Mouse (Mus musculus) MEL (cell line): Measurements from ENCODE around the gene Inpp5b. TPM values are rescaled to one million over a fixed set of nuclear protein-coding genes. Genes with fewer than 3 reads are reported as not detected.

Experiments used
- DNase-seq: peaks from one replicate; pipeline ENCODE4 v3.0.0; 2011; ENCODE audit warnings: low read depth, low spot score
- H3K27ac ChIP-seq: 2 replicates; pipeline ENCODE4 v1.5.1; 2012; ENCODE audit warnings: low read depth, mild to moderate bottlenecking, control low read depth, low read length, moderate library complexity; ENCODE audit not compliant: control insufficient read depth
- H3K27me3 ChIP-seq, 2 experiments: fragments of 150-350 bp in 1 of 2; sonication (generic) in 1 of 2; 2 replicates each; pipeline ENCODE4 v1.6.1; 2012; ENCODE audit warnings: low read length in 2 of 2, mild to moderate bottlenecking in 2 of 2, improper control_type of control experiment in 1 of 2, moderate library complexity in 1 of 2; ENCODE audit not compliant: insufficient read depth in 2 of 2, control insufficient read depth in 1 of 2
- H3K36me3 ChIP-seq, 2 experiments: 2 replicates each; pipeline ENCODE4 v1.6.1; 2012 to 2014; ENCODE audit warnings: low read length in 2 of 2, improper control_type of control experiment in 1 of 2, inconsistent platforms in 1 of 2, mild to moderate bottlenecking in 1 of 2; ENCODE audit not compliant: insufficient read depth in 2 of 2, control insufficient read depth in 1 of 2
- H3K4me1 ChIP-seq, 2 experiments: fragments of 150-350 bp in 1 of 2; sonication (generic) in 1 of 2; 2 replicates each; pipeline ENCODE4 v1.6.1; 2012; ENCODE audit warnings: low read length in 2 of 2, improper control_type of control experiment in 1 of 2, mild to moderate bottlenecking in 1 of 2; ENCODE audit not compliant: insufficient read depth in 2 of 2, control insufficient read depth in 1 of 2
- H3K4me3 ChIP-seq, 2 experiments: fragments of 150-350 bp in 1 of 2; sonication (generic) in 1 of 2; 2 replicates each; pipeline ENCODE4 v1.5.1; 2012; ENCODE audit warnings: low read depth in 2 of 2, low read length in 2 of 2, mild to moderate bottlenecking in 2 of 2, moderate library complexity in 2 of 2, control low read depth in 1 of 2, improper control_type of control experiment in 1 of 2; ENCODE audit not compliant: control insufficient read depth in 1 of 2, insufficient read depth in 1 of 2
- H3K79me2 ChIP-seq: 2 replicates; pipeline ENCODE4 v1.6.1; 2012; ENCODE audit warnings: mild to moderate bottlenecking, low read length, moderate library complexity; ENCODE audit not compliant: control insufficient read depth, poor library complexity, insufficient read depth
- H3K9ac ChIP-seq: 2 replicates; pipeline ENCODE4 v1.6.1; 2012; ENCODE audit warnings: low read depth, mild to moderate bottlenecking, control low read depth, low read length, moderate library complexity; ENCODE audit not compliant: control insufficient read depth, poor library complexity, severe bottlenecking
- H3K9me3 ChIP-seq: fragments of 150-350 bp; sonication (generic); replicated peaks from 2 replicates; pipeline ENCODE4 v1.6.1; 2012; ENCODE audit warnings: mild to moderate bottlenecking, low read length, improper control_type of control experiment, moderate library complexity; ENCODE audit not compliant: insufficient read depth
- BHLHE40 ChIP-seq: IDR thresholded peaks from 2 replicates; pipeline ENCODE4 v1.6.1; 2012; ENCODE audit warnings: low read depth, mild to moderate bottlenecking, inconsistent platforms, low read length, improper control_type of control experiment, borderline replicate concordance
- CHD1 ChIP-seq: IDR thresholded peaks from 2 replicates; pipeline ENCODE4 v1.6.1; 2012; ENCODE audit warnings: low read depth, mild to moderate bottlenecking, inconsistent platforms, low read length, improper control_type of control experiment
- CHD2 ChIP-seq: IDR thresholded peaks from 2 replicates; pipeline ENCODE4 v1.6.1; 2011; ENCODE audit warnings: low read length, improper control_type of control experiment
- E2F4 ChIP-seq: IDR thresholded peaks from 2 replicates; pipeline ENCODE4 v1.6.1; 2011; ENCODE audit warnings: low read depth, low read length, improper control_type of control experiment, borderline replicate concordance
- ELF1 ChIP-seq: IDR thresholded peaks from 2 replicates; pipeline ENCODE4 v1.6.1; 2014; ENCODE audit warnings: low read depth, mild to moderate bottlenecking, inconsistent platforms, low read length, improper control_type of control experiment, moderate library complexity
- EP300 ChIP-seq, 2 experiments: IDR thresholded peaks; 2 replicates each; pipeline ENCODE4 v1.6.1; 2011; ENCODE audit warnings: improper control_type of control experiment in 2 of 2, low read length in 2 of 2, low read depth in 1 of 2, mild to moderate bottlenecking in 1 of 2
- ETS1 ChIP-seq: IDR thresholded peaks from 2 replicates; pipeline ENCODE4 v1.6.1; 2012; ENCODE audit warnings: low read depth, mild to moderate bottlenecking, inconsistent platforms, low read length, improper control_type of control experiment, moderate library complexity
- GABPA ChIP-seq: IDR thresholded peaks from 2 replicates; pipeline ENCODE4 v1.6.1; 2012; ENCODE audit warnings: low read depth, mild to moderate bottlenecking, inconsistent platforms, low read length, improper control_type of control experiment, moderate library complexity
- GATA1 ChIP-seq: IDR thresholded peaks from 2 replicates; pipeline ENCODE4 v1.6.1; 2011; ENCODE audit warnings: low read depth, low read length, improper control_type of control experiment
- HCFC1 ChIP-seq: IDR thresholded peaks from 2 replicates; pipeline ENCODE4 v1.6.1; 2012; ENCODE audit warnings: low read depth, mild to moderate bottlenecking, inconsistent platforms, low read length, improper control_type of control experiment, moderate library complexity
- JUND ChIP-seq: IDR thresholded peaks from 2 replicates; pipeline ENCODE4 v1.6.1; 2011; ENCODE audit warnings: low read depth, mild to moderate bottlenecking, improper control_type of control experiment, low read length
- KAT2A ChIP-seq: conservative IDR thresholded peaks from 2 replicates; pipeline ENCODE4 v1.6.1; 2012; ENCODE audit warnings: low read depth, low read length, improper control_type of control experiment, inconsistent platforms
- MAX ChIP-seq: IDR thresholded peaks from 2 replicates; pipeline ENCODE4 v1.6.1; 2011; ENCODE audit warnings: low read length, improper control_type of control experiment
- MAZ ChIP-seq: IDR thresholded peaks from 2 replicates; pipeline ENCODE4 v1.6.1; 2012; ENCODE audit warnings: low read depth, mild to moderate bottlenecking, inconsistent platforms, low read length, improper control_type of control experiment
- MXI1 ChIP-seq: IDR thresholded peaks from 2 replicates; pipeline ENCODE4 v1.6.1; 2011; ENCODE audit warnings: mild to moderate bottlenecking, low read depth, low read length, improper control_type of control experiment
- MYB ChIP-seq: IDR thresholded peaks from 2 replicates; pipeline ENCODE4 v1.6.1; 2011; ENCODE audit warnings: mild to moderate bottlenecking, low read depth, low read length, improper control_type of control experiment
- MYC ChIP-seq: IDR thresholded peaks from 2 replicates; pipeline ENCODE4 v1.6.1; 2011; ENCODE audit warnings: low read depth, mild to moderate bottlenecking, low read length, improper control_type of control experiment, moderate library complexity
- NELFE ChIP-seq: IDR thresholded peaks from 2 replicates; pipeline ENCODE4 v1.6.1; 2011; ENCODE audit warnings: low read depth, low read length, improper control_type of control experiment
- NRF1 ChIP-seq: IDR thresholded peaks from 2 replicates; pipeline ENCODE4 v1.6.1; 2014; ENCODE audit warnings: low read depth, mild to moderate bottlenecking, inconsistent platforms, low read length, improper control_type of control experiment, moderate library complexity; ENCODE audit not compliant: poor library complexity, insufficient read depth, severe bottlenecking
- POLR2A ChIP-seq, 2 experiments: IDR thresholded peaks; 2 replicates each; pipeline ENCODE4 v1.6.1; 2011 to 2012; ENCODE audit warnings: low read length in 2 of 2, mild to moderate bottlenecking in 2 of 2, control low read depth in 1 of 2, improper control_type of control experiment in 1 of 2, low read depth in 1 of 2, moderate library complexity in 1 of 2; ENCODE audit not compliant: control insufficient read depth in 1 of 2, insufficient read depth in 1 of 2, poor library complexity in 1 of 2
- POLR2AphosphoS2 ChIP-seq: IDR thresholded peaks from 2 replicates; pipeline ENCODE4 v1.6.1; 2011; ENCODE audit warnings: low read length, improper control_type of control experiment
- SIN3A ChIP-seq: IDR thresholded peaks from 2 replicates; pipeline ENCODE4 v1.6.1; 2012; ENCODE audit warnings: low read length, improper control_type of control experiment, inconsistent platforms
- TAL1 ChIP-seq: IDR thresholded peaks from 2 replicates; pipeline ENCODE4 v1.6.1; 2012; ENCODE audit warnings: mild to moderate bottlenecking, inconsistent platforms, low read length, moderate library complexity, mixed read lengths
- TBP ChIP-seq: IDR thresholded peaks from 2 replicates; pipeline ENCODE4 v1.8.0; 2011; ENCODE audit warnings: low read depth, low read length, improper control_type of control experiment
- TCF12 ChIP-seq: IDR thresholded peaks from 2 replicates; pipeline ENCODE4 v1.6.1; 2014; ENCODE audit warnings: low read depth, mild to moderate bottlenecking, inconsistent platforms, low read length, improper control_type of control experiment, moderate library complexity
- USF1 ChIP-seq: IDR thresholded peaks from 2 replicates; pipeline ENCODE4 v1.6.1; 2014; ENCODE audit warnings: low read depth, mild to moderate bottlenecking, inconsistent platforms, low read length, improper control_type of control experiment, moderate library complexity
- ZMIZ1 ChIP-seq: IDR thresholded peaks from 2 replicates; pipeline ENCODE4 v1.6.1; 2012; ENCODE audit warnings: low read depth, mild to moderate bottlenecking, inconsistent platforms, low read length, improper control_type of control experiment, moderate library complexity
- polyA plus RNA-seq, 2 experiments: library from polyadenylated mRNA; stranded (reverse) in 1 of 2; unstranded in 1 of 2; fragments of >175 nt in 1 of 2; fragments of >200 nt in 1 of 2; gene quantifications; 2 replicates each; pipeline versions ENCODE4 v1.2.1 to v1.2.4; 2012; ENCODE audit warnings: low replicate concordance in 2 of 2, low read depth in 1 of 2; ENCODE audit not compliant: insufficient read length in 2 of 2, insufficient read depth in 1 of 2, missing spikeins in 1 of 2
- total RNA-seq: library from RNA; depleted of rRNA; stranded (reverse); fragments of 300-350 nt; gene quantifications from 2 replicates; pipeline ENCODE4 v1.2.3, GENCODE M21; 2012

Gene Inpp5b
- total and polyA plus RNA-seq, 3 experiments, result 28.6 to 52.5 TPM; not detected in 1

GRCm38 (mm10) chr4:124802309-124803260, 60.9 kb downstream of the Inpp5b start:
- Histone ChIP-seq H3K4me1 (peaks cover 2 to 31% of the 10 kb centered on the region in 2 experiments; a peak in 2 of 4 replicates), H3K79me2 (peaks cover 46% of the 10 kb centered on the region), H3K9ac (peak overlapping the region; percentile 85), H3K36me3 (peaks cover 16 to 30% of the 10 kb centered on the region in 2 experiments; a peak in 3 of 4 replicates), H3K27me3 (no peaks in the 10 kb centered on the region), H3K9me3 (no peaks in the 10 kb centered on the region)
- peak; percentile 98 for DNase-seq
- TF ChIP-seq ELF1 (0 out of 2 replicates have a peak, but pooled peaks have one; percentile 62), POLR2A (IDR thresholded peaks at IDR 0.05; ENCODE audit: control insufficient read depth in 1 of 2, insufficient read depth in 1 of 2, low read depth in 1 of 2, low read length in 2 of 2, poor library complexity in 1 of 2) (peak; percentile 93 to 95), GATA1 (peak; percentile 84), ETS1 (peak; percentile 63; the same call in 1 of the 2 replicates), MYC (peak; percentile 71; the same call in 1 of the 2 replicates), TBP (peak; percentile 56; the same call in 1 of the 2 replicates), CHD2 (no peak), HCFC1 (peak; percentile 90), BHLHE40 (peak; percentile 88), POLR2AphosphoS2 (peak; percentile 91), MXI1 (peak; percentile 67), NELFE (peak; percentile 96), ZMIZ1 (peak; percentile 87), GABPA (no peak), SIN3A (peak; percentile 64), E2F4 (0 out of 2 replicates have a peak, but pooled peaks have one; percentile 15), CHD1 (0 out of 2 replicates have a peak, but pooled peaks have one; percentile 76), JUND (no peak), MYB (no peak), TCF12 (peak; percentile 87), USF1 (no peak), MAZ (peak; percentile 100), KAT2A (no peak; the same call in 1 of the 2 replicates), TAL1 (peak; percentile 86), NRF1 (0 out of 2 replicates have a peak, but pooled peaks have one; percentile 30), EP300 (IDR thresholded peaks at IDR 0.05; ENCODE audit: low read depth in 1 of 2, low read length in 2 of 2) (peak; percentile 67 to 83), MAX (peak; percentile 17; the same call in 1 of the 2 replicates)
- TF ChIP-seq, all 39 proteins: peak for 21
- Histone ChIP-seq H3K4me3 (peak overlapping the region; percentile 82 to 85), H3K27ac (peak overlapping the region; percentile 97)
